Comparison of ENCODE assay signal across 8 mouse cellular contexts in the genomic region with DNA sequence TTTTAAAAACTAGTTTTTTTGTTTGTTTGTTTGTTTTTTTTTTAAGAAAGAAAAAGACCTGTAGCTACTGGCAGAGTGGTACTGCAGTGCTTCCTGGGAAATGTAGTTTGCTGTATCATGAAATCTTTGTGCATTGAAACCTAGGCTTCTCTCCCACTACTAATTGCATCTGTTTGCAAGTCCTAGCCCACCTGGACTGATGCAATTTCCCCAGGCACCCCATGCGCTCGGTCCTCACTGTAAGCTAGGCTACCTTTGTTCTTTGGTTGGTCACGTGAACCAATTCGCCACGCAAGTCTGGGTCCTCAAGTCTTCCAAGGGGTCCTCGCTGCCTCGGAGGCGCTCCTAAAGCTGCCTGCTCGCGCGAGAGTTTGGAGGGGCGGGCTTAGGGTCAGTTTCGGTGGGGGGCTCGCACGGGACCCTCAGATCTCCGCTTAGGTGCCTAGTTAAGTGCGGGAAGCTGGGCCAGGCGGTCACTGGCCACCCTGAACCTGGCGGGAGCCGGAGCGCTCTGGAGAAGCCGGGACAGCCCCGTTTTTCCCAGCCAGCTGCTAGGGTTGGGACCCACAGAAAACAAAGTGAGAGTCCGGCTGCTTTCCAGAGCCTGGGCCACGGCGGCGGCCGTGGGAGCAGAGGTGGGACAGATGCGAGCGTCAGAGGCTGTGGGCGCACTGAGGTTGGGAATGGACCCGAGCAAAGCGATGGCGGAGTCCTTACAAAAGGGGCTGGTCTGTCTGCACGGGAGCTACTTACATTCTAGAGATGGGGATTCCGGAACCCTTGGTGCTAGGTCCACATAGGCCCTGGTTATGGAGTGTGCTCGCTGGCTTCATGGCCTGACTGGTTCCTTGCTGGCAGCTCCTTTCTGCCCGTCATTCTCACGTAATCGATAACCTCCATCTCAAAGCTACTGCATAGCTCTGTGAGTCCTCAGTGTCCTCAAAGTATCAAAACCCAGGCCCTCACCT. TPM values are rescaled to one million over a fixed set of nuclear protein-coding genes. Genes with fewer than 3 reads are reported as not detected.
DNase-seq lines count a peak whose midpoint lies in the region; ATAC-seq and TF ChIP-seq lines count a peak whose summit lies in the region.

A gene (plus strand): TSS at position 319 of the 968 bp plus-strand sequence.

- H3K9ac ChIP-seq in hindbrain, embryonic 16.5 days (ENCODE audit: low read depth, low read length), result peak within 1 kb of the TSS; percentile 93

- peaks cover 13% of the 10 kb centered on the region for H3K4me1 ChIP-seq in hindbrain, embryonic 16.5 days (ENCODE audit: control insufficient read depth, insufficient read depth, low read depth, low read length)

- no peaks in the 10 kb centered on the region for H3K27me3 ChIP-seq in hindbrain, embryonic 16.5 days (replicated peaks; ENCODE audit: control insufficient read depth, insufficient read depth, low read length)

- 1% methylated on average over 40 of the region's 40 CpGs for WGBS in hindbrain, embryonic 16.5 days

- H3K27ac ChIP-seq in gastrocnemius, adult 2 months, result peak within 1 kb of the TSS; percentile 99
- H3K27ac ChIP-seq in hindbrain, embryonic 16.5 days (ENCODE audit: low read depth, low read length), result peak within 1 kb of the TSS; percentile 97

- peak; percentile 91 for DNase-seq in WW6 (ENCODE audit: low read depth, low spot score)
- DNase-seq in gastrocnemius, adult 2 months, result peak; percentile 89
- DNase-seq in left cerebral cortex, adult 11 months (ENCODE audit: low spot score), result peak; percentile 24
- peak; percentile 88 for DNase-seq in lung, postnatal 36 days
- peak; percentile 94 for DNase-seq in retina, embryonic 14.5 days (ENCODE audit: low spot score)
- DNase-seq in thymus, postnatal 36 days, result peak; percentile 78 to 84

- TF ChIP-seq CTCF in gastrocnemius, adult 2 months (IDR thresholded peaks at IDR 0.05), result no peak

- peak within 1 kb of the TSS; percentile 91 for H3K4me2 ChIP-seq in hindbrain, embryonic 16.5 days (ENCODE audit: low read length)

- no peaks in the 10 kb centered on the region for H3K9me3 ChIP-seq in hindbrain, embryonic 16.5 days (ENCODE audit: control insufficient read depth, low read length)

- ATAC-seq in common myeloid progenitor, adult 5-6 weeks (replicated peaks; ENCODE audit: low read depth, poor library complexity, severe bottlenecking), result peak; percentile 87
- ATAC-seq in hindbrain, embryonic 16.5 days, result peak; percentile 96

- peaks cover 29% of the 10 kb centered on the region for H3K36me3 ChIP-seq in hindbrain, embryonic 16.5 days (ENCODE audit: control insufficient read depth, insufficient read depth, low read length)

- peak within 1 kb of the TSS; percentile 85 for H3K4me3 ChIP-seq in gastrocnemius, adult 2 months
- H3K4me3 ChIP-seq in hindbrain, embryonic 16.5 days (ENCODE audit: low read length), result peak within 1 kb of the TSS; percentile 83

- intact Hi-C loops in gastrocnemius, adult 2 months (cut with DNase I), result no loop called here

RNA-seq across cellular contexts. Expression of the gene that starts here (rescaled TPM):
- 94.4 and 114 TPM in 2 replicates for total RNA-seq in common myeloid progenitor, adult 5-6 weeks (2017)
- 10 to 100 TPM; 35.1 to 52.1 TPM for total RNA-seq in gastrocnemius, adult 2 months (2021)
- polyA plus RNA-seq in hindbrain, embryonic 16.5 days (2015; fragmentation: Nextera tagmentation; extraction: Ambion mirVana), result 196 and 202 TPM in 2 replicates

Comparison
In these comparisons a context has a peak if more than half of its experiments do, and no peak if none do; other contexts are left out.
1. Peak in every context shown above with its lines: DNase-seq, ATAC-seq, H3K4me3 ChIP-seq and H3K27ac ChIP-seq.
2. DNase-seq: peak in every context shown above with its lines; median percentile 94 in retina, embryonic 14.5 days; 91 in WW6; 89 in gastrocnemius, adult 2 months; 88 in lung, postnatal 36 days; 81 in thymus, postnatal 36 days; 24 in left cerebral cortex, adult 11 months.